Mouse (Mus musculus) spleen, adult 2 months (tissue): ENCODE measurements around the gene Erlin1.

Experiments
- CTCF ChIP-seq: fragments of 200-500 bp; IDR thresholded peaks from 2 replicates; pipeline ENCODE4 v1.5.1; 2011; ENCODE audit warnings: mild to moderate bottlenecking, inconsistent platforms; ENCODE audit not compliant: insufficient read depth, insufficient read length, insufficient replicate concordance; ENCODE audit errors: extremely low read depth
- POLR2A ChIP-seq: fragments of 200-500 bp; IDR thresholded peaks from 2 replicates; pipeline ENCODE4 v1.6.1; 2011; ENCODE audit warnings: low read depth, low read length, inconsistent platforms

DNA sequence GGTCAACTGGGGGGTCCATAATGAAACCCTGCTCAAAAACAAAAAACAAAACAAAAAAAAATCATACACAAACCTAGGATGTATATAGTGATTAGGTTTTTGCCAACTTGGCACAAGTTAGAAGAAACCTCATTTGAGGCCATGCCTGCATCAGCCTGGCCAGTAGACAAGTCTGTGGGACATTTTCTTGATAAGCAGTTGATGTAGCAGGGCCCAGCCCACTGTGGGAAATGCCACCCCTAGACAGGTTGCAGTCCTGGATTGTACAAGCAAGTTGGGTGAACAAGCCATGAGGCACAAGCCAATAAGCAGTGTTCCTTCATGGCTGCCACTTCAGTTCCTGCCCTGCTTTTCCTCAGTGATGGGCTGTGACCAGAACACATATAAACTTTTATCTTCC lies 31.3 kb upstream of the Erlin1 start:
- TF ChIP-seq CTCF, result no peak
- no peak for TF ChIP-seq POLR2A
